In genomic region chr17:31703276-31703980, GRCm38 (mm10) we compare ENCODE assay signal across 10 mouse cellular contexts. TPM values are rescaled to one million over a fixed set of nuclear protein-coding genes. Genes with fewer than 3 reads are reported as not detected.
A peak's percentile ranks its signal among the peaks of the same experiment; 100 is the strongest.
DNase-seq lines count a peak whose midpoint lies in the region; ATAC-seq and TF ChIP-seq lines count a peak whose summit lies in the region.
"Had no signal": no experiment of that assay in that cellular context is flagged by ENCODE, and none has a peak within 500 bp of the region (broad histone marks: within the 10 kb centered on the region; RNA-seq: fewer than 3 reads in every experiment).

No protein-coding gene starts in this region.

- no peaks in the 10 kb centered on the region for H3K79me2 ChIP-seq in myocyte (ENCODE audit: control insufficient read depth, insufficient read depth)

- H3K4me2 ChIP-seq in myocyte (ENCODE audit: low read depth) = no peak overlapping the region
- no peak overlapping the region for H3K4me2 ChIP-seq in midbrain, embryonic 13.5 days (replicated peaks)
- H3K4me2 ChIP-seq: limb, embryonic 13.5 days had no signal

- no peaks in the 10 kb centered on the region for H3K9me3 ChIP-seq in midbrain, embryonic 13.5 days
- H3K9me3 ChIP-seq: limb, embryonic 13.5 days had no signal

- ATAC-seq in midbrain, embryonic 13.5 days = no peak
- ATAC-seq in erythroblast, adult 5-6 weeks (replicated peaks; ENCODE audit: low FRiP score, poor library complexity, severe bottlenecking) = no peak
- ATAC-seq: forebrain, postnatal 0 days had no signal

- H3K36me3 ChIP-seq in myocyte (ENCODE audit: control insufficient read depth, insufficient read depth) = no peaks in the 10 kb centered on the region
- no peaks in the 10 kb centered on the region for H3K36me3 ChIP-seq in midbrain, embryonic 13.5 days
- H3K36me3 ChIP-seq: limb, embryonic 13.5 days had no signal

- TF ChIP-seq POLR2A in myocyte (IDR thresholded peaks at IDR 0.05; ENCODE audit: insufficient read length, low read depth) = no peak

- no peak overlapping the region for H3K9ac ChIP-seq in midbrain, embryonic 13.5 days (replicated peaks)
- H3K9ac ChIP-seq: forebrain, postnatal 0 days; limb, embryonic 13.5 days had no signal

- peak; percentile 36 for DNase-seq in ovary, postnatal 14 days (ENCODE audit: low spot score)
- no peak for DNase-seq in ovary, adult 18-20 months (ENCODE audit: low spot score)
- peak; percentile 78 for DNase-seq in gastrocnemius, postnatal 14 days
- peak; percentile 67 to 75 for DNase-seq in kidney, postnatal 36 days
- DNase-seq: forebrain, postnatal 0 days had no signal

- 79% methylated on average over 6 of the region's 6 CpGs for WGBS in midbrain, embryonic 13.5 days

- no peak overlapping the region for H3K4me3 ChIP-seq in myocyte
- H3K4me3 ChIP-seq in midbrain, embryonic 13.5 days (replicated peaks) = no peak overlapping the region
- H3K4me3 ChIP-seq: limb, embryonic 13.5 days had no signal

- 0 out of 2 replicates have a peak, but pooled peaks cover 3% of the 10 kb centered on the region for H3K4me1 ChIP-seq in midbrain, embryonic 13.5 days (replicated peaks)
- H3K4me1 ChIP-seq: limb, embryonic 13.5 days had no signal

- no peak overlapping the region for H3K27ac ChIP-seq in midbrain, embryonic 13.5 days
- H3K27ac ChIP-seq: limb, embryonic 13.5 days had no signal

- H3K27me3 ChIP-seq in myocyte (ENCODE audit: control insufficient read depth, insufficient read depth, insufficient read length) = peaks cover 22% of the 10 kb centered on the region
- H3K27me3 ChIP-seq in midbrain, embryonic 13.5 days = no peaks in the 10 kb centered on the region
- H3K27me3 ChIP-seq: limb, embryonic 13.5 days had no signal

- intact Hi-C loops in gastrocnemius, postnatal 14 days (cut with DNase I; ENCODE audit: low total_unique reads) = no loop called here

- no peak overlapping the region for H3ac ChIP-seq in myocyte (ENCODE audit: control insufficient read depth, insufficient read length)

TF ChIP-seq in myocyte, 11 proteins besides CTCF, POLR2A, EP300 and RAD21:
- TF ChIP-seq SRF (IDR thresholded peaks at IDR 0.05; ENCODE audit: control insufficient read depth, insufficient read length, low read depth) = no peak
- TF ChIP-seq POLR2AphosphoS2 (IDR thresholded peaks at IDR 0.05; ENCODE audit: insufficient read length, low read depth) = no peak
- no peak for TF ChIP-seq TCF3 (IDR thresholded peaks at IDR 0.05; ENCODE audit: insufficient read length, low read depth)
- TF ChIP-seq E2F4 (IDR thresholded peaks at IDR 0.05; ENCODE audit: insufficient read depth) = no peak
- peak in 1 of 3 experiments; percentile 11 for TF ChIP-seq MYOG (IDR thresholded peaks at IDR 0.05; ENCODE audit: control insufficient read depth in 1 of 3, insufficient read depth in 1 of 3, insufficient read length in 2 of 3, low read depth in 2 of 3)
- TF ChIP-seq MYOD1 (IDR thresholded peaks at IDR 0.05; ENCODE audit: control insufficient read depth in 1 of 3, insufficient read length in 2 of 3, low read depth in 2 of 3) = peak; percentile 7 to 90 (median 58)
- no peak for TF ChIP-seq MAX (IDR thresholded peaks at IDR 0.05; ENCODE audit: low read depth)
- no peak for TF ChIP-seq REST (IDR thresholded peaks at IDR 0.05; ENCODE audit: insufficient read depth, insufficient read length)
- no peak for TF ChIP-seq USF1 (IDR thresholded peaks at IDR 0.05; ENCODE audit: low read depth)
- peak; percentile 72; the same call in 1 of the 2 replicates for TF ChIP-seq CEBPB (IDR thresholded peaks at IDR 0.05; ENCODE audit: insufficient read depth, poor library complexity, severe bottlenecking)
- TF ChIP-seq TCF12 (IDR thresholded peaks at IDR 0.05; ENCODE audit: insufficient read depth, poor library complexity, severe bottlenecking) = no peak
TF ChIP-seq in myocyte: peak in this region for 3.

RNA-seq across cellular contexts. Expression of gene Cryaa, which starts 25.8 kb away (rescaled TPM):
- not detected for total RNA-seq in gastrocnemius, postnatal 14 days (2021)
- not detected for polyA plus RNA-seq in myocyte (2012; fragmentation: generic; extraction: Trizol)
- polyA plus RNA-seq in midbrain, embryonic 13.5 days (2015; fragmentation: Nextera tagmentation; extraction: Ambion mirVana) = not detected in 2 replicates
- total RNA-seq in erythroblast, adult 5-6 weeks (2015; ENCODE audit: low replicate concordance) = not detected in 2 replicates
- not detected in 2 replicates for total RNA-seq in erythroblast, adult 5-6 weeks (2017; ENCODE audit: low replicate concordance)
- total RNA-seq: forebrain, postnatal 0 days; MEL had no signal
- polyA plus RNA-seq: forebrain, postnatal 0 days; limb, embryonic 13.5 days had no signal

RNA-seq across cellular contexts. Expression of gene U2af1, which starts 44.7 kb away (rescaled TPM):
- 10 to 100 TPM; 69.9 to 83.9 TPM for total RNA-seq in gastrocnemius, postnatal 14 days (2021)
- 135 TPM for polyA plus RNA-seq in myocyte (2012; fragmentation: generic; extraction: Trizol)
- 269 and 274 TPM in 2 replicates for polyA plus RNA-seq in midbrain, embryonic 13.5 days (2015; fragmentation: Nextera tagmentation; extraction: Ambion mirVana)
- total RNA-seq in erythroblast, adult 5-6 weeks (2015; ENCODE audit: low replicate concordance) = 13.0 and 21.9 TPM in 2 replicates
- 69.0 and 110 TPM in 2 replicates for total RNA-seq in erythroblast, adult 5-6 weeks (2017; ENCODE audit: low replicate concordance)
